Mouse (Mus musculus): ENCODE measurements around the gene Stx8.

DNA sequence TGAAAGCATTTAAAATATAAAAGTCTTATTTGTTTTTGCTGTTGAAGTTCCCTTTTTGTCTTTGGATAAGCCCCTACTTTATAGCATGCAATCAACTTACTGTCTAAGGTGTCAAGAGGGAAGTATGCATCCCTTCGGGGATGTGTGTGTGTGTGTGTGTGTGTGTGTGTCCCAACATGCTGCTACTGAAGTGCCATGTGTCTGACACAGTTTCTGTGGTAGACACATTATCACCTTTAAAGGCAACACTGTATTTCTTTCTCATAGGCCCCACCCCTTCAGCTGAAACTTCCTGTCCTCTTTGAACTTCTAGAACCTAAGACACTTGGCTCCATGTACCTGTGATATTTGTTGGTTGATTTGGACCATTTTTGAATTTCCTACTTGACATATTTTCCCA, 235.1 kb downstream of the Stx8 start:
- TF ChIP-seq CTCF (IDR thresholded peaks at IDR 0.05; ENCODE audit: control insufficient read depth, insufficient read depth, low read length) (no peak), POLR2A (IDR thresholded peaks at IDR 0.05; ENCODE audit: borderline replicate concordance, control insufficient read depth, low read depth, low read length) (no peak)

Data from bone marrow, adult 2 months (tissue).